Mouse (Mus musculus) CD4-positive helper T cell, adult 2 months (primary cell): Measurements from ENCODE around the gene Adamts14.

Experiments used
- DNase-seq: peaks from one replicate; pipeline ENCODE4 v3.0.0-alpha.2; 2012; ENCODE audit warnings: low read depth, missing footprints, low spot score

The Adamts14 gene

DNA sequence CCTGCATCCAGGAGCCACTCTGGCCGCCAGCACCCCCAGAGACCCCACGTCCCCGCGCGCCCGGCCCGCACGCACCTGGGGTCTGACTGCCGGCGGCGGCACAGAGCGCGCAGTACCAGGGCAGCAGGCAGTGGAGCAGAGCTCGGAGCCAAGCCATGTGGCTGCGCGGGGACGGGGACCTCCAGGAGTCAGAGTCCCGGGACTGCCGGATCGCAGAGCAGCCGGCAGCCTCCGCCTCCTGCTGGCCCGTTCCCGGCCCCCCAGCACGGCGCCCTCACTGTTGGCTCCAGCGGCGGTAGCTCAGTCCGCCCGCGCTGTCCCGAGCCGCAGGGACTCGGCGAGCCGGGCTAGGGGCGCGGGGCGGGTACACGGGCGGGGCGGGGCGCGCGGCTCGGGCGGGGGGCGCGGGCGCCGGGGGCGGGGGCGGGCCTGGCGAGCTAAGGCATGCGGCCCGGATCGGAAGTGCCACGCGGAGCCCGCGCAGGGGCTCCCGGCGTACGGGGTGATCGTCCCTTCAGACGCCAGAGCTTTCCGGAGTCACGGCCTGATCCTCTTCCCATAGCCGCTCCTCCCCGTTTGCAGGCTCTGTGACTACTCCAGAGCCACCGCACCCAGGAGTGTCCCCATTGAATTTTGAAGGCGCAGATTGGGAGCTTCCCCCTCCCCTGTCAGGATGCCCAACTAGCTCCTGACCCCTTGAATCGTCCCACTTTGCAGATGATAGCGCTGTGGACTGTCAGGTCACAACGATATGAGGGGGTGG, at the start of gene Adamts14:
TSS of gene Adamts14 (minus strand) at position 358 of the 763 bp plus-strand sequence.
- peak; percentile 29 for DNase-seq

GRCm38 (mm10) chr10:61318527-61318926, 45.3 kb upstream of the Adamts14 start:
- no peak for DNase-seq

- no peak for DNase-seq
Measured at GRCm38 (mm10) chr10:61315324-61315880, 42.2 kb upstream of the Adamts14 start.

DNA sequence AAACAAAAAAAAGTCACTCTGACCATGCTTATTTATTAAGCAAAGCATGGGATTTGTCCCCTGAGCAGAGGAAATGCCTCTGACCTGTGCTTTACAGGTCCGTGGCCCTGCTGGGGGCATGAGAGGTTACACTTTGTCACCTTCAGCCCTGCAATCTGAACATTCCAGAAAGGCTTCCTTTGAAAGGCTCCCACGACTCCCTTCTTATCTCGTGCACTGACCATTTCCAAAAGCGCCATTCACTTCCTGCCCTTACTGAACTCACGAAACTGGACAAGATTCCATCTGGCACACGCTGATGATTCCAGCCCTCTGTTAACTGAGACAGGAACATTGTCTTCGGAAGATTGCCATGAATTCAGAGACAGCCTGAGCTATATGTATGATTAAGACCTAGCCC, 40.5 kb upstream of the Adamts14 start:
- DNase-seq, result no peak

DNA sequence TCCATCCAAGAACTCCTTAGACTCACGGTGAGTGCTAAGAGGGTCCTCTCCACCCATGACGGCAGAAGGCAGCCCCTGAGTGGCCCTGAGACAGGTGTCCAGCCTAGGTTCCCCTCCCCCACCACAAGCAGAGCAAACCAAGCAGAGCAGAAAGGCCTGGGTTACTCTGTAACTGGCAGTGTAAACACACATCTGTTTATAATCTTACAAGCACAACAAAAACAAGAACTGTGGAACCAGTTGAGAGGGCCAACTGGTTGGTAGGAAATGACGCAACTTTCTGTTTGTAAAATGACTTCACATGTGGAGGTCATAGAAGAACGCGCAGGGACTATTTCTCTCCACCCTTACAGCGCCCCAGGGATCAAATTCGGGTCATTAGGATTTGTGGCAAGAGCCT, 39.5 kb upstream of the Adamts14 start:
- DNase-seq, result no peak

DNA sequence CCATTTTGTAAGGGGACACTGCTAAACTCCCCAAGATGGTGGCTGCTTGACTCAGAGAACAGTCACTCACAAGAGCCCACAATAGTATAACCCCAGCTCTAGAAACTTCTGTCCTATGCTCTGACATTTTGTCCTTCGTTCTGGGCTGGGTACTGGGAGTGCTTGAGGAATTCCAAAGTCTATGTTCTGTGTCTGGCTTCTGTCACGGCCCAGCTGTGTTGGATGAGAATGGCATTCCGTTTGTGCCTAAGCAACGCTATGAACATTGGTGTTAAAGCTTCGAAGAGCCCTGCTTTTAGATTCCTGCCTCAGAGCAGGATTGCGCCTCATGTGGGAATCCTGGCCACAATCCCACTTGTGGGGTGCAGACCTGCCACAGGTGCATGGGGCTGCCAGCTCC, 38.9 kb upstream of the Adamts14 start:
- DNase-seq, result no peak

DNA sequence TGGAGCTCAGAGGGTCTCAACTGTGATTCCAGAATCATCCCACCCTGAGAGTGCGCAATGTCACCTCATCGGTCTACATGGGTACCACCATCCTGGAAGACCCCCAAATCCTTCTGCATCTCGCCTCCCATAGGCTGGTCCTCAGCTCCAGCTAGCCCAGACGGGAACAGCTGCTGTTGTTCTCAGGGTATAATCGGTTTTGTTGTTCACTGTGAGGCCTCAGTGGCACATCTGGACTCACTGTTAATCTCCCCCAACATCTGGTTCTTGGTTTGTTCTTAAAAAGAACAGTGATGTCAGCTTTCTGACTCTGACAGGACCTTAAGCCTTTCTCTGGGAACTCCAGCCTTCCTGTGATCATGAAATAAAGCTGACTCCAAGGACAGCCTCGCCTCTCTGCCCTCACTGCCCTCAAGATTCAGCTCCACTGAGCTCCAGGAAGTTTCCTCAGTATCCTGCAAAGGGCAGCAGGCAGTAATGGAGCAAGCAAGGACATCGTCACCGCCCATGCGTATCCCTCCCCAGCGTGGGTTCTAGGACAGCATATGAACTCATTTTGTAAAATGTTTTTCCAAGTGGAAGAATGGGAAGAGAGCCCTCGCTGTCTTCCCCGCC, 35.6 kb upstream of the Adamts14 start:
- DNase-seq, result no peak

DNA sequence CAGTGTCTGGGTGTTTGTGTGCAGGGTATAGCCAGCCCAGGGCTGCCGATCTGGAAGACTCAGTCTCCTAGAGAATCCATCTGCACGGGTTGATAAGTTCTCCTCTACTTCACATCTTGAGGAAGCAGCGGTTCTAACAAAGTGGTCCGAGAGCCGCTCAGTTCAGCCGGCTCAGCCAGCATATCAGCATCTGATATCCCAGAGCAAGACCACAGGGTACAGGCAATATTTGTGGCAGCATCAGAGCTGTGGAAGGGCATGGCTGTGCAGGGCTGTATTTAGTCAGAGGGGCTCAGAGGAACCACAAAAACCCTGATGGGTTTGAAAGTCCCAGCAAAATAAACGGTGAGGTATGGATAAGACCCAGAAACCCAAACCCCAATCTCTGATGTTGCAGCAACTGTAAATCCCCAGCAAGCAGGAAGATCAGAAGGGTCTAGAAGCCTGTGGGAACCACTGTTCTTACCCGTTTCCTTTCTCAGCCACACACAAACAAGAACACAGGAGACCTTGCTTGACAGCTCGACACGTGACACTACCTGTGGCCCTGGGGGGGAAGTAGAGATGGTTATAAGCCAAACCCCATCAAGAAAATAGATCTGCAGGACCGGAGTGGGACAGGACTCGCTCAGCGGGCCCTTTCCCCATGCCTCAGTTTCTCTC, 32.8 kb upstream of the Adamts14 start:
- peak; percentile 72 for DNase-seq

DNA sequence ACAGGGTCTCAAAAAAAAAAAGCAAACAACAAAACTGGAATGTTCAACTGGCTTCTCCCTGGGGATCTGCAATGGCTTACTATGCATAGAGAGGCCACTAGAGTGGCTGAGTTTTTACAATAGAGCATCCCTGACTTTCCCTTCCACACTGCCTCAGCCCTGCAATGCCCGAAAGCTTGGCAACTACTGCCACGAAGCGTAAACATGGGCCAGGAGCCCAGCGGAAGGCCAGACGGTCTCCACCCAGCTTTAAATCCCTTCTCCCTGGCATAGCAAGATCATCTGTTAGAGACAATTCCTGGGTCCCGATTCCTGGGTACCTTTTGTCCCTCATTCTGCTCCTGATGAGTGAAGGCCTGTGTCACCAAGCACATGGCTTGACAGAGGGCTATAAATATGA, 30.8 kb upstream of the Adamts14 start:
- DNase-seq, result no peak

GRCm38 (mm10) chr10:61300996-61301395, 27.8 kb upstream of the Adamts14 start:
- DNase-seq, result peak; percentile 64

DNA sequence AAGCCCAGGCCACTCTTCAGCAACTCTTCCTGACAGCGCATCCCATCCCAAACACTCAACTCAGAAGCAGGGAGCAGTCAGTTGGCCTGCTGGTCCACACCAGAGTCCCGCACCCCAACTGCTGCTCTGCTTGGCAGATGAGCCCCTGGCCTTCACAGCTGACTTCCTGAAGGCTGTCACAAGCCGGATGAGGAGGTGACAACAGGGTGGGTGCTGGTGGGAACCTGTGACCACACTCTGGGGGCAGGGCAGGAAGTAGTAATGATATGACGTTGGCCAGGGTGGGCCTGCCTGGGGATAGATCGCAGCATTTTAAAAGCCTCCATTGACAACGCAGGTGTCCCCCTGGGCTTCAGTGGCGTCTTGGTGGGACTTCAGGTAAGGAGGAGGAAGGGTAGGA, 24.2 kb upstream of the Adamts14 start, which contains the start of gene Prf1:
TSS of gene Prf1 (plus strand) at position 357 of the 400 bp plus-strand sequence.
- DNase-seq, result peak; percentile 78

DNA sequence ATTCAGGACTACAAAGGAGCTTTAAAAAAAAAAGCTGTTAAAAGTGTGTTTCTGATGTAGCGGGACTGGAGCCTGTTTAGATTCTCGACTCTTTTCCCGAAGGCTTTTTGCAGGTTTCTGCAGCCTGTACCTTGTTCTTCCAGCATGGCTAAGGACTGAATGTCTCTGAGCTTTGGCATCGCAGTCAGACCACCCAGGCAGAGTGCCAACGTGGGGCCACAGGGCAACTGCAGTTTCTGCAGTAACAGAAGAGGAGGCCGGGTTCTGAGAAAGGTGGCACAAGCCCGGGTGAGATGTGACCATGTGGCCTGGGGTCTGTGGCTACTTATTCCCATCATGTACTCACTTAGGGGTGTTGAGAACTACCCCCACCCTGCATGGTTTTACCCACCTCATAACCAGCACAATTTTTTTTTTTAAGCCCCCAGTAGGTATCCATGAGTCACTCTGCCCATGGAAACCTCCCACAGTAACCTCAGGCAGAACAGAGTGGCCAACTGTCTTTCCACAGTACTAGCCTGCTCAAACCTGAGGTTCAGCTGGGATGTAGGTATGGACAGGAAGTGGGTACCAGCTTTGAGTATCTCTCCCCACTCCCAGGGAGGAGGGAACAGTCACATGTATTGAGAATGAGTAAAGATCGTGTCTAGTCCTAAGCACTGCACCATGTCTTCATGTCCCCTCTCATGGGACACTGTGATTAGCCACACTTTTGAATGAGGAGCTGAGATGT, 23.6 kb upstream of the Adamts14 start:
- peak; percentile 31 for DNase-seq

DNA sequence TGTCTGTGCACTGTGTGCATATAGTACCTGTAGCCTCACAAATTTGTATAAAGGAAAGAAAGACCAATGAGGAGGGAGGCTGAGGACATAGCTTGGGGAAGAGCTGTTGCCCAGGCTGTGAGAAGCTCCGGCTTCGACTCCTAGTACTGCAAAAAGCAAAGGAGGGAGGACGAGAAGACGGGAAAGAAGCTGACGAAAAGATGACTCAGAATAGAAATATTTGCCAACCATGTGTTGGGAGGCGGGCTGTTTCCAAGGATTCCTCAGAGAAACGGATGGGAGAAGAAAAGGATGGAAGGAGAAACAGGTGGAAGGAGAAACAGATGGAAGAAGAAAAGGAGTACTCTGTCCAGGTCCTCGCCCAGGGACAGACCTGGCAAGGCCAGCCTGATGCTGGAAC, 21.0 kb upstream of the Adamts14 start:
- no peak for DNase-seq

GRCm38 (mm10) chr10:61290479-61290878, 17.2 kb upstream of the Adamts14 start:
- no peak for DNase-seq

DNA sequence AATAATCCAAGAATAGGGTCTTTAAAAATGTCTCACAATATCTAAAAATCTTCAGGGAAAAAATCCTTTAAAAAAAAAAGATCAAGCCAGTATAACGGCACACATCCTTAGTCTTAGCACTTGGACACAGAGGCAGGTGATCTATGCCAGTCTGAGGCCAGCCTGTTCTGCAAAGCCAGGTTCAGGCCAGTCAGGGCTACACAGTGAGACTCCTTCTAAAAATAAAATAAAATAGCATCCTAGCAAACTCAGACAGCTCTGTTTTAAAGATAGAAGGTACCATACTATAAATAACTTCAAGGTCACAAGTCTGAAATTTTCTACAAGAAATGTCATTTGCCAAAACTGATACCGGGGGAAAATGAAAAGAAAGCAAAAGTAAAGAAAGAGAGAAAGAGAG, 16.8 kb upstream of the Adamts14 start:
- no peak for DNase-seq

DNA sequence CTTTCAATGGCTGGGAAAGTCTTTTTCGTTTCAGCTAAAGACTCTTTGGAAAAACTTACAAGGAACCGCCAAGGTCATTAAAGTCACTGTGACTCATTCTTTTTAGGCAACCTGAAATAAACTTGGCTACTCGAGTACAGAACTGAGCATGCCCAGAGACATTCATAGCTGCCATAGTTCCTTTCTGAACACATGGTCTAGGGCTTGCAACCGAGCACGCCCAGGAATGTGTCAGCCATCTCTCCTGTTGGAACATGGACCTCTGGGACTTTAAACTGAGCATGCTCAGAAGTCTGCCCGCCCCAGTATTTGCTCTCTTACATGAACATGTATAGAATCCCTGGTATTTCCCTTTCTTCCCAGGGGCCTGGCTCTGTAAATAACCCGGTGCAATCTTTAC, 13.0 kb upstream of the Adamts14 start:
- DNase-seq, result no peak

DNA sequence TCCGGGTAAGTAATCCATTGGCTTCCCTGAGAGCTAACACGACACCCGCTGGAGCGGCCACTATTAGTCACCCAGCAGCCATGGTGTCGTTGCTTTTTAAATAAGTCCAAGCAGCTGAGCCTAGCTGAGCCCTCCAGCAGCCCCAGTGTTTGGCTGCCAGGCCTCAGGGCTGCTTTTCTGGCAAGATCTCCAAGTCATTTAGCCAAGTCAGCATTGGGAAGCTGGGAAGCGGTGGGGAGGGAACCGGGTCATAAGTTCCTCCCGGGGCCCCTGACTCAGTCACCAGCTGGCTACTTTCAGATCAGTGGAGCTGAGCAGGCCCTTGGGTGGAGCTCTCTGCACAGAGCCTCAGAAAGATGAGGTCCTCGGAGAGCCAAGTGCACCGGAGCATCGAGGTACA, 12.0 kb upstream of the Adamts14 start:
- DNase-seq, result no peak

DNA sequence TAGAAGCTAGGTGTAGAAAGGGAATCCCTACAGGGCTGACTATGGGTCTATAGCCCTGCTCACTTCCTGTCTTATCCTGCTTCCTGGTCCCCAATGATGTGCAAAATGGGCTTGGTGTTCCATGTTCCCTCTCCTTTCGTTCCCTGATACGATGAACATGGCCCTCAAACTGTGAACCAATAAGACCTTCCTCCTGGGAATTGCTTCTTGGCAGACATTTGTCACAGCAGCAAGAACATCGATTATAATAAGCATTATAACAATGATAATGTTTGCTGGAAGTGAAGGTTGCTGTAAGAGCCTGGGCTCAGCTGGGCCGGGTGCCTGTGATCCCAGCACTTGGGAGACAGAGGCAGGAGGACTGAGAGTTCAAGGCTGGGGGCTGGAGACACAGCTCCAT, 11.1 kb upstream of the Adamts14 start:
- DNase-seq, result no peak

DNA sequence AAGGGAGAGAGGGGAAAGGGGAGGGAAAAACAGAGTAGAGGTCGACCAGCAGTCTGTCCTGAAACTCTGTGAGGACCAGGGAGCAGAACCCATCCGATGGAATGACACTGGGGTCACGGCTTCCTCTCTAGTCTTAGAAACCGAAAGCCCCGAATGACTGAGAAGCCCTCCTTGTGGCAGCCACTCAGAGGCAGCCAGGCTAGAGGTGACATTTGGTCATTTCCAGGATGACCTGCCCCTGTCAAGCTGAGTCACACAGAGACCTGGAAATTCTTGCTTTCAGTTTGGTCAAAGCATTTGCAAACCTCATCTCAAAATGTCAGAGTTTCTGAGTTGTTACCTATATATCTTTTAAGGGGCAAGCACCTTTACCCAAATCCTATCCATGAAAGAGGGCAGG, 7.9 kb upstream of the Adamts14 start:
- no peak for DNase-seq

DNA sequence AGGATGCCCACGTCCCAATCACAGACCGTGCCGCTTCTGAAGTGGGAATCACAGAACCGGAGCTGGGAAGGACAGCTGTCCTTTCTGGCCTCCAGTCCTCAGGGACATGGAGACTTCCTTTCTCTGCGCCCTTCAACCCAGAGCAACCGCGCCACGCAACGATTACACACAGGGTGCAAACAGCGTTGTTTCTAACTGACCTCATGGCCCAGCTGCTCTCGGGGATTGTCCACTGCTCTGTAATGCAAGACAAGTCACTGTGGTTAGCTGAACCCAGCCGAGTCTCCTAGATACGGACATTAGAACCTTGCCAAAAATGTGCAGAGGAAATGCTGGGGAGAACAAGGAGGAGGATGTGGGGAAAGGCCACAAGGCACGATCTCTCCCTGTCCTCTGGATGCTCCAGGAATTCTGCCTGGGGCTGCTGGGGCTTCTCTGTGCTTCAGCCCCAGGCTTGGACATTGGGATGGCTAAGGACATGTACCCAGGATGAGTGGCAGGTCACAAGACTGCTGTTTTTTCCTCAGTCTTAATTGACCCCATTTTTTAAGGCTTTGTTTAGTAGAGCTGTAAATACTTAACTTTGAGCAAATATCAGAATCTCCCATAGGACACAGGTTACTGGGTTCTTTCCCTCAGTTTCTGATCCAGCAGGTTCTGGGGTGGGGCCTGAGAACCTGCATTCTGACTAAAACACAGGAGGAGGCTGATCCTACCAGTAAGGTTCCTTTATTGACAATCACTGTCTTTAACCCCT, 4.9 kb upstream of the Adamts14 start:
- no peak for DNase-seq

GRCm38 (mm10) chr10:61277051-61277450, 3.8 kb upstream of the Adamts14 start:
- no peak for DNase-seq
